Mouse (Mus musculus) neural tube, embryonic 14.5 days (tissue): ENCODE measurements around the gene Fbxo47. TPM values are rescaled to one million over a fixed set of nuclear protein-coding genes. Genes with fewer than 3 reads are reported as not detected.

ENCODE experiments used
- ATAC-seq: fragments of 200-750 bp; cut with Nextera tagmentation; 2 replicates; pipeline ENCODE4 v1.8.0; 2017; ENCODE audit warnings: low read depth, mild to moderate bottlenecking, moderate TSS enrichment, moderate library complexity
- H3K27ac ChIP-seq: fragments of 300-500 bp; sonication (generic); 2 replicates; pipeline ENCODE4 v1.5.1; 2014; ENCODE audit warnings: low read depth, mild to moderate bottlenecking, control low read depth, low read length, moderate library complexity, mixed read lengths
- H3K27me3 ChIP-seq: fragments of 300-500 bp; sonication (generic); 2 replicates; pipeline ENCODE4 v1.6.1; 2014; ENCODE audit warnings: low read length; ENCODE audit not compliant: control insufficient read depth, insufficient read depth
- H3K36me3 ChIP-seq: fragments of 300-500 bp; sonication (generic); 2 replicates; pipeline ENCODE4 v1.6.1; 2014; ENCODE audit warnings: low read length, mixed read lengths; ENCODE audit not compliant: control insufficient read depth, insufficient read depth
- H3K4me1 ChIP-seq: fragments of 300-500 bp; sonication (generic); 2 replicates; pipeline ENCODE4 v1.6.1; 2014; ENCODE audit warnings: low read length; ENCODE audit not compliant: control insufficient read depth, insufficient read depth
- H3K4me2 ChIP-seq: fragments of 300-500 bp; sonication (generic); 2 replicates; pipeline ENCODE4 v1.6.1; 2014; ENCODE audit warnings: mild to moderate bottlenecking, low read depth, low read length, control low read depth
- H3K4me3 ChIP-seq: fragments of 300-500 bp; sonication (generic); 2 replicates; pipeline ENCODE4 v1.5.1; 2014; ENCODE audit warnings: low read depth, low read length, control low read depth, mixed read lengths
- H3K9ac ChIP-seq: fragments of 300-500 bp; sonication (generic); replicated peaks from 2 replicates; pipeline ENCODE4 v1.6.1; 2014; ENCODE audit warnings: low read depth, mild to moderate bottlenecking, control low read depth, low read length, mixed read lengths
- H3K9me3 ChIP-seq: fragments of 300-500 bp; sonication (generic); 2 replicates; pipeline ENCODE4 v1.6.1; 2016; ENCODE audit warnings: low read length; ENCODE audit not compliant: control insufficient read depth
- WGBS: fragments of 180-500 bp; shearing (Covaris S2); extraction: QIAGEN DNeasy Blood & Tissue Kit; methylation state at CpG from one replicate; pipeline ENCODE4 v1.1.7; 2014; 5-methylcytosine and 5-hydroxymethylcytosine counted together
- polyA plus RNA-seq: library from polyadenylated mRNA; unstranded; fragments of >200 nt; fragmentation: Nextera tagmentation; extraction: Ambion mirVana; gene quantifications from 2 replicates; pipeline ENCODE4 v1.2.1, GENCODE M21; 2014

Gene Fbxo47
- polyA plus RNA-seq, 1 experiment from 2014 or later: 0.63 TPM

DNA sequence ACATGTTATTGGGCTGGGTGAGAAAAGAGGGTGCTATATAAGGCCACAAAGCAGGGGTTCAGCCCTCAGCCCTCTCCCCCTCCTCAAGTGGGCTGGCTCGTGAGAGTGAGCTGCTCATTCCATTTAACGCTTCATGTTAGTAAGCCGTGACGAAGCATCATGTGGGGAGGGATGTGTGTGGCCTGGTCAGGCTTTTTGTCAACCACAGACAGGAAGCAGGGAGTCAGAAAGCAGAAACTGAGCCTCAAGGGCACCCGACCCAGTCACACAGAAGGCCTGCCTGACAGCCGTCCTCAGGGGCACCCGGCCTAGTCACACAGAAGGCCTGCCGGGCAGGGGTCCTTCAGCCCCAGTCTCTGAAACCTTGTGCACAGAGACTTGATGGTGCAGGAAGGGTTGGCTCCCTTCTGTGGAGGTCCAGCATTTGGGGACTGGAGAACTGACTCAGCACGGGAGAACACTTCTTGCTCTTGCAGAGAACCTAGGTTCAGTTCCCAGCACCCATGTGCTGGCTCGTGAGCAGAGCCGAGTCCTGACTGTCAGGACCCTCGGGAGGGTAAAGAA, 54.0 kb downstream of the Fbxo47 start:
- Histone ChIP-seq H3K27me3 (no peaks in the 10 kb centered on the region), H3K9me3 (no peaks in the 10 kb centered on the region), H3K9ac (no peak overlapping the region), H3K4me1 (no peaks in the 10 kb centered on the region), H3K4me3 (no peak overlapping the region), H3K27ac (no peak overlapping the region), H3K4me2 (no peak overlapping the region), H3K36me3 (peaks cover 50% of the 10 kb centered on the region)
- ATAC-seq: no peak
- WGBS: 84% methylated on average over 12 of the region's 12 CpGs

DNA sequence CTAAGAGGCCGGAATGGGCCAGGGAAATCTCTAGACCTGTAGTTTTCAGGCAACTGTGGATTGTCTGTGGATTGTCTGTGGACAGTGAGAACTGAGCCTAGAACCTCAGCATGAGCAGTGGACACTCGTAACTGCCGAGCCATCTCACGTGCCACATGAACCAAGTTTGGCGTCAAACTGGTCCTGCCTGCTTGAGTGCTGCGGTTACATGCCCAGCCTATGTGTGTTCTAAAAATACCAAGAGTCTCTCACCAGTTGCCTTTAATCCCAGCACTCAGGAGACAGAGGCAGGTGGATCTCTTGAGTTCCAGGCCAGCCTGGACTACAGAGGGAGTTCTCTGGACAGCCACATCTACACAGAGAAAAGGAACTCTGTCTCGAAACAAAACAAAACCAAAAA, 54.6 kb downstream of the Fbxo47 start:
- ATAC-seq: no peak
- H3K36me3 ChIP-seq: peaks cover 48% of the 10 kb centered on the region

DNA sequence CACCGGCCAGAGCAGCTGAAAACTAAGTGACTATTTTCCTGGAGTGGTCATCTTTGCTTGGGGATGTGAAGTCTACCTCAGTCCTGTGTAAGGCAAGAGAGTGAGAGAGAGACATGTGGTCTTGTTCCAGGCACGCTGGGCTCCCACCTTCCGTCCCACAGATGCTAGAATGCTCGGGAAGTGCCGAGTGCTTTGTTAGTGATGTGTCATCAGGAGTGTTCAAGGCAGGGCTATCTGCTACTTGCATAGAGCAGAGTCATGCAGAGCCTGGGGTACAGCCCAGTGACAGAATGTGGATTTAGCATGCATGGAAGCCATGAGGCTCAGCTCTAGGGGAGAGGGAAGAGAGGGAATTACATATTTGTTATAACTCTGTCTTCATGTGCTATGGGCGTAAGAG, 56.3 kb downstream of the Fbxo47 start:
- no peak overlapping the region for H3K4me2 ChIP-seq
- H3K36me3 ChIP-seq: peaks cover 41% of the 10 kb centered on the region
- H3K4me1 ChIP-seq: 0 out of 2 replicates have a peak, but pooled peaks cover 3% of the 10 kb centered on the region
- no peak overlapping the region for H3K9ac ChIP-seq
- no peak for ATAC-seq
- H3K9me3 ChIP-seq: no peaks in the 10 kb centered on the region
- H3K4me3 ChIP-seq: no peak overlapping the region
- H3K27ac ChIP-seq: no peak overlapping the region
- 87% methylated on average over 6 of the region's 6 CpGs for WGBS
- no peaks in the 10 kb centered on the region for H3K27me3 ChIP-seq

More for the DNA sequence above, 54.6 kb downstream of the Fbxo47 start:
- Histone ChIP-seq H3K4me2 (no peak overlapping the region), H3K4me1 (0 out of 2 replicates have a peak, but pooled peaks cover 3% of the 10 kb centered on the region), H3K27ac (no peak overlapping the region), H3K9me3 (no peaks in the 10 kb centered on the region), H3K9ac (no peak overlapping the region), H3K27me3 (no peaks in the 10 kb centered on the region), H3K4me3 (no peak overlapping the region)
- WGBS: 96% methylated on average over 7 of the region's 7 CpGs

DNA sequence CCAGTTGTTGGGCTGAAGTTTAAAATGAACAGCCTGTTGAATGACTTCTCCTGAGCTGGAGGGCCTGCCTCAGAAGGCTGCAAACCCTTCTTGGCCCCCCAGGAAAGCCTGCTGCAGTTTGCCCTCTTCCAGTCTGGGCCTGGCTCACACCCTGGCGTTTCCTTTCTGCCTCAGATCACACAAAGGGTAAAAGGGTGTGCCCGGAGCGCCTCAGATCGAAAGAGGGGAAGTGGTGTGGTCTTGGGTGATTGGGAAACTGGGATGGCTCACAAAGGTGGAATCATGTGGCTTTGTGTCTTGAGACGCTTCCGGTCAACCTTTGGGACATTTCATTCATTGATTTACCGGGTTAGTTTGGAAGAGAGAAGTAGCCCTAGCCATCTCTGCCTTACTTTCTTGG, 57.5 kb downstream of the Fbxo47 start:
- WGBS: 78% methylated on average over 7 of the region's 7 CpGs
- no peak overlapping the region for H3K9ac ChIP-seq
- H3K36me3 ChIP-seq: peaks cover 41% of the 10 kb centered on the region
- no peaks in the 10 kb centered on the region for H3K27me3 ChIP-seq
- no peak overlapping the region for H3K4me3 ChIP-seq
- H3K4me2 ChIP-seq: no peak overlapping the region
- 0 out of 2 replicates have a peak, but pooled peaks cover 3% of the 10 kb centered on the region for H3K4me1 ChIP-seq
- H3K27ac ChIP-seq: no peak overlapping the region
- ATAC-seq: no peak
- H3K9me3 ChIP-seq: no peaks in the 10 kb centered on the region

- Histone ChIP-seq H3K9ac (no peak overlapping the region), H3K36me3 (peaks cover 41% of the 10 kb centered on the region), H3K27me3 (no peaks in the 10 kb centered on the region), H3K4me2 (no peak overlapping the region), H3K27ac (no peak overlapping the region), H3K9me3 (no peaks in the 10 kb centered on the region), H3K4me1 (0 out of 2 replicates have a peak, but pooled peaks cover 3% of the 10 kb centered on the region), H3K4me3 (no peak overlapping the region)
- ATAC-seq: no peak
- WGBS: 88% methylated on average over 9 of the region's 9 CpGs
Observed at GRCm38 (mm10) chr11:97825971-97826370, 58.0 kb downstream of the Fbxo47 start.

GRCm38 (mm10) chr11:97825295-97825694, 58.7 kb downstream of the Fbxo47 start:
- H3K4me1 ChIP-seq: 0 out of 2 replicates have a peak, but pooled peaks cover 3% of the 10 kb centered on the region
- no peak overlapping the region for H3K9ac ChIP-seq
- no peaks in the 10 kb centered on the region for H3K9me3 ChIP-seq
- ATAC-seq: no peak
- 0 out of 2 replicates have a peak overlapping the region, but pooled peaks have one; percentile 45 for H3K27ac ChIP-seq
- no peaks in the 10 kb centered on the region for H3K27me3 ChIP-seq
- peaks cover 39% of the 10 kb centered on the region for H3K36me3 ChIP-seq
- no peak overlapping the region for H3K4me2 ChIP-seq
- WGBS: 88% methylated on average over 10 of the region's 10 CpGs
- no peak overlapping the region for H3K4me3 ChIP-seq

DNA sequence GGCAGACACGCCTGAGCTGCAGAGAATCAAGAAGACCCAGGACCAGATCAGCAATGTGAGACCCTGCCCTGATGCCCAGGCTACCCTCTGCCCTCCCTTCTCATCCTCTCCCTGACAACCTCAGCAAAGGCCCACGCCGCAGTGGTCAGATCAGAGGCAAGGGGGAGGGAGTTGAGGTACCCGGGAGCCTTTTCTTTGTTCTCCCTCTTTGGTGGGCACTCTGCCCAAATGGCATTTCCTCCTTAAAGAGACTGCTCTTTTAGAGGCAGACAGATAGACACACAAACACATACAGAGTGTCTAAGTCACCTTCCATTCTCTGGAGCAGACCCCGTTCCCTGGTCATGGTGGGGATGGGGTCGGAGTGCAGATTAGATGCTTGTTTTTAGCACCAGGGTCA, 59.1 kb downstream of the Fbxo47 start:
- ATAC-seq: no peak
- peak overlapping the region; percentile 52 for H3K27ac ChIP-seq
- no peak overlapping the region for H3K9ac ChIP-seq
- 70% methylated on average over 6 of the region's 6 CpGs for WGBS
- no peak overlapping the region for H3K4me2 ChIP-seq
- no peak overlapping the region for H3K4me3 ChIP-seq
- H3K27me3 ChIP-seq: no peaks in the 10 kb centered on the region
- peaks cover 35% of the 10 kb centered on the region for H3K36me3 ChIP-seq
- H3K4me1 ChIP-seq: 0 out of 2 replicates have a peak, but pooled peaks cover 3% of the 10 kb centered on the region
- H3K9me3 ChIP-seq: no peaks in the 10 kb centered on the region

GRCm38 (mm10) chr11:97824168-97824567, 59.8 kb downstream of the Fbxo47 start:
- ATAC-seq: no peak
- Histone ChIP-seq H3K36me3 (peaks cover 34% of the 10 kb centered on the region), H3K27ac (no peak overlapping the region), H3K4me3 (no peak overlapping the region), H3K27me3 (no peaks in the 10 kb centered on the region), H3K9ac (no peak overlapping the region), H3K9me3 (no peaks in the 10 kb centered on the region), H3K4me1 (0 out of 2 replicates have a peak, but pooled peaks cover 3% of the 10 kb centered on the region), H3K4me2 (no peak overlapping the region)
- WGBS: 97% methylated on average over 11 of the region's 11 CpGs

DNA sequence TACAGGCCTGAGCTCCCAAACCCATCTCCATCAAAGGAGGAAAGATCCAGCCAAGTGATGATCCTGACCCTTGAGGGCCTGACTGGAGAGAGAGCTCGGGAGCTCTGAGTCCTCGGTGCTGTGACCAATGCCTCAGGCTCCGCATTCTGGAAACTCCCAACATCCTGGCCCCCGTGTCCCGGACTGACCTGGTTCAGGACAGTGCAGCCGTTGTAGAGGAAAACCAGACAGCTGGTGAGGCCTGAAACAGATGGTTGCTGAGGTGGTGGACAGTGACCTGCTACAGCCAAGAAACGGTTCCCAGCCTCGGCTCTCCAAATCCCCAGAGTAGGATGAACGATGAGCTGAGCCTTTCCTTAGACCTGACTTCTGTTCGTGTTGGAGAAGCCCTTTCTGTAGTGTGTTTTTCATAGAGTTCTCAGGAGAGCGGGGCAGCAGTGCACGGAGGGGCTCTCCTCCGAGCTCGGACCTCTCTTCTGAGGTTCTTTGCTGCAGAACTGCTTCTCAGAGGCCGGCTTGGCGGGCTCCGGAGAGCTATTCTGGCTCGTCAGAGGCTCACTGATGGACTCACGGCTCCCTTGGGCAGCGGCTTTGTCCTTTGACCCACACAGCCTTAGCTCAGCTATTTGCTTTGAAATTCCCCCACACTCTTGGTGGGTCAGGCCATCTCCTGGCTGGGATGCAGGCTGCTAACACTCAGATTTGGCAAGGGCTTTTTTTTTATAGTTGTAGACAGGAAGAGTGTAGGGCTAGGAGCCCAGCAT, 60.9 kb downstream of the Fbxo47 start:
- Histone ChIP-seq H3K27ac (no peak overlapping the region), H3K4me2 (no peak overlapping the region), H3K36me3 (peaks cover 33% of the 10 kb centered on the region), H3K9me3 (no peaks in the 10 kb centered on the region), H3K27me3 (no peaks in the 10 kb centered on the region), H3K4me1 (peaks cover 7% of the 10 kb centered on the region; the same call in 1 of the 2 replicates), H3K4me3 (no peak overlapping the region), H3K9ac (no peak overlapping the region)
- 78% methylated on average over 20 of the region's 20 CpGs for WGBS
- no peak for ATAC-seq
